Mouse (Mus musculus): ENCODE results near the gene Itgal. TPM values are rescaled to one million over a fixed set of nuclear protein-coding genes. Genes with fewer than 3 reads are reported as not detected.
"Not testable (repeated sequence)": the region's sequence is repeated elsewhere in the genome, so short reads cannot be mapped to it uniquely, and the experiment has no call there.

The Itgal gene
- polyA plus RNA-seq, 1 experiment from 2014 or later = 0.82 TPM

DNA sequence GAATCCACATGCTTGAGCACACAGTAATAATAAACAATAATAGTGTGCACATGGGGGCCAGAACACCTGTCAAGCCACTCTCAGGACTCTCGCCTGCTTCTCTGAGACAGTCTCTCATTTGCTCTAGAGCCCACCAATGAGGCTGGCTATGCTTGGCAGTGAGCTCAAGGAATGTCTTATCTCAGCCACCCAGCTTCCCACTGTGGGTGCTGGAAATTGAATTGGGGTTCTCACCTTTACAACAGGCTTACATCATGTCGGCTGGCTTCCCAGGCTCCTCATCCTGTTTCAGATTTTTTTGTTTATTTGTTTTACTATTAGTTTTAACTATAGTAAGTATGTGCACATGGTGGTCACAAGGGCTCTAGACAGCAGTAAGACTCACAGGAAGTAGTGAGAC, 75.2 kb downstream of the Itgal start:
- WGBS = 81% methylated on average over 2 of the region's 2 CpGs
- H3K27me3 ChIP-seq (replicated peaks; ENCODE audit: low read depth, poor library complexity, severe bottlenecking) = no peaks in the 10 kb centered on the region
- H3K36me3 ChIP-seq (replicated peaks) = peaks cover 33% of the 10 kb centered on the region
- H3K9me3 ChIP-seq = peaks cover 10% of the 10 kb centered on the region
- peaks cover 9% of the 10 kb centered on the region for H3K4me1 ChIP-seq
- no peak overlapping the region for H3K4me3 ChIP-seq
- no peak for DNase-seq (ENCODE audit: low spot score)
- no peak overlapping the region for H3K27ac ChIP-seq (replicated peaks)

DNA sequence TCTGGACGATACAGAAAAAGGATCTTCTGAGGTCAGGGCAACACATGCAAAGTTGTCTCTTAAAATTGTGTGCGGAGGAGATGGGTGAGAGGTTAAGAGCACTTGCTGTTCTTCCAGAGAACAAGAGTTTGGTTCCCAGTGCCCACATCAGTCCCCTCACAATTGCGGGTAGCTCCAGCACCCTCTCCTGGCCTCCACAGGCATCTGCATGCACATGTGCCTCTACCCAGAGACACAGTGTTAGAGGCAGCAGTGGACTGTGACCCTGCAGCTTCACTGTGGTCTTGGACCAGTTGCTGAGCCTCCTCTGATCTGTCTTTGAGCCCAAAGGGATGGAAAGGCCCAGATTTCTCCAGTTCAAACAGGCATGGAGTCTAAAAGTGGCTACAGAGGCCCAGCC, 75.8 kb downstream of the Itgal start:
- H3K9me3 ChIP-seq; H3K4me1 ChIP-seq; H3K4me3 ChIP-seq; H3K27me3 ChIP-seq (replicated peaks; ENCODE audit: low read depth, poor library complexity, severe bottlenecking); H3K27ac ChIP-seq (replicated peaks); DNase-seq (ENCODE audit: low spot score): not testable (repeated sequence)
- H3K36me3 ChIP-seq (replicated peaks) = peaks cover 33% of the 10 kb centered on the region
- 80% methylated on average over 3 of the region's 3 CpGs for WGBS

GRCm38 (mm10) chr7:127375271-127376245, 79.5 kb downstream of the Itgal start, which contains the start of gene Zfp747:
Gene Zfp747 (minus strand): TSS chr7:127376050.
- H3K36me3 ChIP-seq (replicated peaks) = peaks cover 33% of the 10 kb centered on the region
- H3K4me1 ChIP-seq; H3K27me3 ChIP-seq (replicated peaks; ENCODE audit: low read depth, poor library complexity, severe bottlenecking); H3K9me3 ChIP-seq: not testable (repeated sequence)
- DNase-seq (ENCODE audit: low spot score) = peak; percentile 87
- H3K4me3 ChIP-seq = peak within 1 kb of the TSS; percentile 78
- peak within 1 kb of the TSS; percentile 84 for H3K27ac ChIP-seq (replicated peaks)
- 4% methylated on average over 49 of the region's 49 CpGs for WGBS

DNA sequence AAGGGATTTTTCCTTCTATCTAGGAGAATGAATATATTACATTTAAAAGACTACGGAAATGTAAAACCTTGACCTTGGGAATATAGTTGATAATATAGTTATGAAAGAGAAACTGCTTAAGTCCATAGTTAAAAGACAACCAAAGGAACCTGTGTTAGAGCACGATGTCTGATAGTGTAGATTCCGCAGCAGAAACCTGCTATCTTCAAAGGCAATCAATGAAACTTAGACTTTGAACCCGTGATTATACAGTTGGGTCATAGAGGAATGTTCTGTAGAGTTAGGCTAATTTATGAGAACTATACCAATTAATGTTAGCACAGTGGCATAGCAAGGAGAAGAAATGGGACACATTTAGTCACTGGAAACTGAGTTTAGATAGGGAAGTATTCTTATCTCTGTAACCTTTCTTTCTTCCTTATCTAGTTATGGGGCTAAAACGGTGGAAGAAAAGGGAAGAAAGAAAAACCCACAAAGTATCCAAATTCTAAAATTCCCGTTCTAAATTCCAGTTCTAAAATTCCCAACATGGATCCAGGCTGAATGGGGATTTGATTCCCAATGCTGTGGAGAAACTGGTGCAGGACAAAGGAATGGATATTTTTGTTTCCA, 82.4 kb downstream of the Itgal start:
- Histone ChIP-seq H3K27me3 (replicated peaks; ENCODE audit: low read depth, poor library complexity, severe bottlenecking) (no peaks in the 10 kb centered on the region), H3K9me3 (peaks cover 13% of the 10 kb centered on the region), H3K4me1 (peaks cover 9% of the 10 kb centered on the region), H3K4me3 (no peak overlapping the region), H3K36me3 (replicated peaks) (peaks cover 24% of the 10 kb centered on the region), H3K27ac (replicated peaks) (no peak overlapping the region)
- WGBS = 76% methylated on average over 6 of the region's 6 CpGs
- no peak for DNase-seq (ENCODE audit: low spot score)

Other genes starting within 250 kb of the Itgal start
- not detected in 2 replicates for gene Zg16, start 208.9 kb upstream of the Itgal start, polyA plus RNA-seq (2016; fragmentation: Nextera tagmentation; extraction: Ambion mirVana)
- 0.54 and 1.4 TPM in 2 replicates for gene AI467606, start 204.9 kb upstream of the Itgal start, polyA plus RNA-seq (2016; fragmentation: Nextera tagmentation; extraction: Ambion mirVana)
- 3.7 and 4.1 TPM in 2 replicates for gene Qprt, start 174.0 kb upstream of the Itgal start, polyA plus RNA-seq (2016; fragmentation: Nextera tagmentation; extraction: Ambion mirVana)
- gene Spn, start 158.4 kb upstream of the Itgal start, polyA plus RNA-seq (2016; fragmentation: Nextera tagmentation; extraction: Ambion mirVana) = 0.04 and 0.09 TPM in 2 replicates
- gene Cd2bp2, start 100.2 kb upstream of the Itgal start, polyA plus RNA-seq (2016; fragmentation: Nextera tagmentation; extraction: Ambion mirVana) = 89.9 and 93.4 TPM in 2 replicates
- 31.3 and 34.4 TPM in 2 replicates for gene Tbc1d10b, start 87.8 kb upstream of the Itgal start, polyA plus RNA-seq (2016; fragmentation: Nextera tagmentation; extraction: Ambion mirVana)
- gene Mylpf, start 87.4 kb upstream of the Itgal start, polyA plus RNA-seq (2016; fragmentation: Nextera tagmentation; extraction: Ambion mirVana) = 9.3 and 10.7 TPM in 2 replicates
- gene Zfp553, start 63.2 kb upstream of the Itgal start, polyA plus RNA-seq (2016; fragmentation: Nextera tagmentation; extraction: Ambion mirVana) = 73.5 and 75.8 TPM in 2 replicates
- gene Sept1, start 63.1 kb upstream of the Itgal start, polyA plus RNA-seq (2016; fragmentation: Nextera tagmentation; extraction: Ambion mirVana) = 27.3 and 30.0 TPM in 2 replicates
- 65.1 and 69.1 TPM in 2 replicates for gene Zfp771, start 52.0 kb upstream of the Itgal start, polyA plus RNA-seq (2016; fragmentation: Nextera tagmentation; extraction: Ambion mirVana)
- gene Dctpp1, start 35.6 kb upstream of the Itgal start, polyA plus RNA-seq (2016; fragmentation: Nextera tagmentation; extraction: Ambion mirVana) = 363 and 380 TPM in 2 replicates
- 82.5 and 86.4 TPM in 2 replicates for gene Sephs2, start 22.2 kb upstream of the Itgal start, polyA plus RNA-seq (2016; fragmentation: Nextera tagmentation; extraction: Ambion mirVana)
- 19.7 and 20.9 TPM in 2 replicates for gene Zfp768, start 49.3 kb downstream of the Itgal start, polyA plus RNA-seq (2016; fragmentation: Nextera tagmentation; extraction: Ambion mirVana)
- gene Zfp747, start 79.8 kb downstream of the Itgal start, polyA plus RNA-seq (2016; fragmentation: Nextera tagmentation; extraction: Ambion mirVana) = 9.0 and 9.3 TPM in 2 replicates
- gene 9130019O22Rik, start 90.9 kb downstream of the Itgal start, polyA plus RNA-seq (2016; fragmentation: Nextera tagmentation; extraction: Ambion mirVana) = 5.1 and 6.4 TPM in 2 replicates
- 4.6 and 5.5 TPM in 2 replicates for gene E430018J23Rik, start 97.4 kb downstream of the Itgal start, polyA plus RNA-seq (2016; fragmentation: Nextera tagmentation; extraction: Ambion mirVana)
- 6.1 and 7.1 TPM in 2 replicates for gene Zfp764, start 110.6 kb downstream of the Itgal start, polyA plus RNA-seq (2016; fragmentation: Nextera tagmentation; extraction: Ambion mirVana)
- 29.0 and 32.5 TPM in 2 replicates for gene Zfp688, start 125.8 kb downstream of the Itgal start, polyA plus RNA-seq (2016; fragmentation: Nextera tagmentation; extraction: Ambion mirVana)
- gene Zfp689, start 152.9 kb downstream of the Itgal start, polyA plus RNA-seq (2016; fragmentation: Nextera tagmentation; extraction: Ambion mirVana) = 13.4 and 17.7 TPM in 2 replicates
- gene Prr14, start 163.4 kb downstream of the Itgal start, polyA plus RNA-seq (2016; fragmentation: Nextera tagmentation; extraction: Ambion mirVana) = 46.3 and 47.9 TPM in 2 replicates
- gene Fbrs, start 182.9 kb downstream of the Itgal start, polyA plus RNA-seq (2016; fragmentation: Nextera tagmentation; extraction: Ambion mirVana) = 8.6 and 9.0 TPM in 2 replicates
- gene Srcap, start 215.7 kb downstream of the Itgal start, polyA plus RNA-seq (2016; fragmentation: Nextera tagmentation; extraction: Ambion mirVana) = 55.8 and 62.8 TPM in 2 replicates
- gene Gm42715, start 223.3 kb downstream of the Itgal start, polyA plus RNA-seq (2016; fragmentation: Nextera tagmentation; extraction: Ambion mirVana) = 16.6 and 17.8 TPM in 2 replicates